Mouse (Mus musculus) midbrain, embryonic 16.5 days (tissue): ENCODE data around the gene Ficd. TPM values are rescaled to one million over a fixed set of nuclear protein-coding genes. Genes with fewer than 3 reads are reported as not detected.
"Not testable (repeated sequence)": the region's sequence is repeated elsewhere in the genome, so short reads cannot be mapped to it uniquely, and the experiment has no call there.

ENCODE experiments used
- ATAC-seq: fragments of 200-750 bp; cut with Nextera tagmentation; 2 replicates; pipeline ENCODE4 v1.8.0; 2017; ENCODE audit warnings: moderate TSS enrichment
- H3K27ac ChIP-seq: fragments of 300-500 bp; sonication (generic); 2 replicates; pipeline ENCODE4 v1.5.1; 2014; ENCODE audit warnings: mild to moderate bottlenecking, low read length, mixed read lengths
- H3K27me3 ChIP-seq: fragments of 300-500 bp; sonication (generic); 2 replicates; pipeline ENCODE4 v1.6.1; 2014; ENCODE audit warnings: low read depth, low read length, mixed read lengths; ENCODE audit not compliant: control insufficient read depth, insufficient read depth
- H3K36me3 ChIP-seq: fragments of 300-500 bp; sonication (generic); 2 replicates; pipeline ENCODE4 v1.6.1; 2014; ENCODE audit warnings: mild to moderate bottlenecking, low read length, moderate library complexity, mixed read lengths; ENCODE audit not compliant: control insufficient read depth, insufficient read depth
- H3K4me1 ChIP-seq: fragments of 300-500 bp; sonication (generic); 2 replicates; pipeline ENCODE4 v1.6.1; 2014; ENCODE audit warnings: mild to moderate bottlenecking, low read length, mixed read lengths; ENCODE audit not compliant: control insufficient read depth, insufficient read depth
- H3K4me2 ChIP-seq: fragments of 300-500 bp; sonication (generic); 2 replicates; pipeline ENCODE4 v1.6.1; 2014; ENCODE audit warnings: mild to moderate bottlenecking, low read length, mixed read lengths
- H3K4me3 ChIP-seq: fragments of 300-500 bp; sonication (generic); 2 replicates; pipeline ENCODE4 v1.5.1; 2014; ENCODE audit warnings: low read depth, mild to moderate bottlenecking, low read length, moderate library complexity, mixed read lengths
- H3K9ac ChIP-seq: fragments of 300-500 bp; sonication (generic); 2 replicates; pipeline ENCODE4 v1.6.1; 2014; ENCODE audit warnings: low read depth, low read length, mixed read lengths
- H3K9me3 ChIP-seq: fragments of 300-500 bp; sonication (generic); replicated peaks from 2 replicates; pipeline ENCODE4 v1.6.1; 2014; ENCODE audit warnings: mild to moderate bottlenecking, low read length, mixed read lengths; ENCODE audit not compliant: control insufficient read depth, poor library complexity, severe bottlenecking
- whole genome bisulfite sequencing: fragments of 180-500 bp; shearing (Covaris S2); extraction: QIAGEN DNeasy Blood & Tissue Kit; methylation state at CpG from one replicate; pipeline ENCODE4 v1.1.7; 2014; 5-methylcytosine and 5-hydroxymethylcytosine counted together
- polyA plus RNA-seq: library from polyadenylated mRNA; unstranded; fragments of >200 nt; fragmentation: Nextera tagmentation; extraction: Ambion mirVana; gene quantifications from 2 replicates; pipeline ENCODE4 v1.2.1, GENCODE M21; 2015

Ficd gene
- polyA plus RNA-seq, 1 experiment from 2014 or later = 10.9 TPM

- 90% methylated on average over 15 of the region's 15 CpGs for WGBS
- Histone ChIP-seq H3K4me1 (peaks cover 6% of the 10 kb centered on the region), H3K9ac (no peak overlapping the region), H3K4me2 (no peak overlapping the region), H3K36me3 (peaks cover 19% of the 10 kb centered on the region), H3K4me3 (no peak overlapping the region), H3K9me3 (no peaks in the 10 kb centered on the region), H3K27me3 (no peaks in the 10 kb centered on the region), H3K27ac (no peak overlapping the region)
- ATAC-seq = no peak
These were observed 40.7 kb downstream of the Ficd start for GRCm38 (mm10) chr5:113776128-113776895.

GRCm38 (mm10) chr5:113776896-113777226, 41.3 kb downstream of the Ficd start:
- WGBS = 91% methylated on average over 8 of the region's 8 CpGs
- Histone ChIP-seq H3K27me3 (no peaks in the 10 kb centered on the region), H3K36me3 (peaks cover 19% of the 10 kb centered on the region), H3K4me2 (no peak overlapping the region), H3K9me3 (no peaks in the 10 kb centered on the region), H3K4me3 (no peak overlapping the region), H3K4me1 (peaks cover 6% of the 10 kb centered on the region), H3K27ac (no peak overlapping the region), H3K9ac (no peak overlapping the region)
- no peak for ATAC-seq

GRCm38 (mm10) chr5:113777728-113778127, 42.1 kb downstream of the Ficd start:
- not testable (repeated sequence) for H3K4me1 ChIP-seq, H3K4me3 ChIP-seq, H3K9me3 ChIP-seq, H3K27ac ChIP-seq, H3K9ac ChIP-seq, ATAC-seq, H3K27me3 ChIP-seq, H3K4me2 ChIP-seq
- 95% methylated on average over 8 of the region's 8 CpGs for WGBS
- H3K36me3 ChIP-seq = peaks cover 19% of the 10 kb centered on the region

GRCm38 (mm10) chr5:113779569-113779968, 44.0 kb downstream of the Ficd start:
- no peak for ATAC-seq

GRCm38 (mm10) chr5:113780082-113780752, 44.6 kb downstream of the Ficd start:
- H3K4me3 ChIP-seq = no peak overlapping the region
- H3K36me3 ChIP-seq = peaks cover 17% of the 10 kb centered on the region
- H3K4me2 ChIP-seq = no peak overlapping the region
- no peaks in the 10 kb centered on the region for H3K9me3 ChIP-seq
- H3K4me1 ChIP-seq = no peaks in the 10 kb centered on the region
- H3K9ac ChIP-seq = no peak overlapping the region
- WGBS = 94% methylated on average over 3 of the region's 3 CpGs
- no peak overlapping the region for H3K27ac ChIP-seq
- ATAC-seq = peak; percentile 65
- H3K27me3 ChIP-seq = peaks cover 9% of the 10 kb centered on the region; the same call in 1 of the 2 replicates

More at GRCm38 (mm10) chr5:113779569-113779968, 44.0 kb downstream of the Ficd start:
- H3K9me3 ChIP-seq = no peaks in the 10 kb centered on the region
- no peak overlapping the region for H3K27ac ChIP-seq
- peaks cover 19% of the 10 kb centered on the region for H3K36me3 ChIP-seq
- H3K9ac ChIP-seq = no peak overlapping the region
- no peak overlapping the region for H3K4me2 ChIP-seq
- peaks cover 6% of the 10 kb centered on the region; the same call in 1 of the 2 replicates for H3K27me3 ChIP-seq
- H3K4me3 ChIP-seq = no peak overlapping the region
- H3K4me1 ChIP-seq = no peaks in the 10 kb centered on the region
- WGBS = 80% methylated on average over 5 of the region's 5 CpGs

- Histone ChIP-seq H3K9me3 (no peaks in the 10 kb centered on the region), H3K4me1 (no peaks in the 10 kb centered on the region), H3K36me3 (peaks cover 12% of the 10 kb centered on the region), H3K27ac (no peak overlapping the region), H3K4me3 (no peak overlapping the region), H3K4me2 (no peak overlapping the region), H3K9ac (no peak overlapping the region), H3K27me3 (peaks cover 9% of the 10 kb centered on the region; the same call in 1 of the 2 replicates)
- 92% methylated on average over 5 of the region's 5 CpGs for WGBS
- ATAC-seq = no peak
These were observed 45.2 kb downstream of the Ficd start for GRCm38 (mm10) chr5:113780763-113781162.

GRCm38 (mm10) chr5:113781254-113781653, 45.7 kb downstream of the Ficd start:
- Histone ChIP-seq H3K9me3 (no peaks in the 10 kb centered on the region), H3K27ac (no peak overlapping the region), H3K9ac (no peak overlapping the region), H3K4me2 (no peak overlapping the region), H3K27me3 (peaks cover 9% of the 10 kb centered on the region; the same call in 1 of the 2 replicates), H3K4me1 (no peaks in the 10 kb centered on the region), H3K36me3 (peaks cover 7% of the 10 kb centered on the region), H3K4me3 (no peak overlapping the region)
- ATAC-seq = no peak
- WGBS = 86% methylated on average over 7 of the region's 7 CpGs

- Histone ChIP-seq H3K9me3 (no peaks in the 10 kb centered on the region), H3K27me3 (peaks cover 9% of the 10 kb centered on the region; the same call in 1 of the 2 replicates), H3K4me1 (no peaks in the 10 kb centered on the region), H3K27ac (no peak overlapping the region), H3K4me2 (no peak overlapping the region), H3K9ac (no peak overlapping the region), H3K4me3 (no peak overlapping the region), H3K36me3 (peaks cover 3% of the 10 kb centered on the region; the same call in 1 of the 2 replicates)
- ATAC-seq = no peak
- WGBS = 79% methylated on average over 7 of the region's 7 CpGs
These were observed 46.3 kb downstream of the Ficd start for GRCm38 (mm10) chr5:113781875-113782274.

- no peak overlapping the region for H3K4me2 ChIP-seq
- no peaks in the 10 kb centered on the region for H3K36me3 ChIP-seq
- H3K27me3 ChIP-seq = peaks cover 9% of the 10 kb centered on the region; the same call in 1 of the 2 replicates
- no peak overlapping the region for H3K27ac ChIP-seq
- 94% methylated on average over 7 of the region's 7 CpGs for WGBS
- ATAC-seq = no peak
- H3K4me1 ChIP-seq = no peaks in the 10 kb centered on the region
- H3K9ac ChIP-seq = no peak overlapping the region
- H3K4me3 ChIP-seq = no peak overlapping the region
- no peaks in the 10 kb centered on the region for H3K9me3 ChIP-seq
These were observed 47.0 kb downstream of the Ficd start for GRCm38 (mm10) chr5:113782624-113783023.
